Mouse (Mus musculus): ENCODE measurements around the gene Coq8b.

Coq8b gene

DNA sequence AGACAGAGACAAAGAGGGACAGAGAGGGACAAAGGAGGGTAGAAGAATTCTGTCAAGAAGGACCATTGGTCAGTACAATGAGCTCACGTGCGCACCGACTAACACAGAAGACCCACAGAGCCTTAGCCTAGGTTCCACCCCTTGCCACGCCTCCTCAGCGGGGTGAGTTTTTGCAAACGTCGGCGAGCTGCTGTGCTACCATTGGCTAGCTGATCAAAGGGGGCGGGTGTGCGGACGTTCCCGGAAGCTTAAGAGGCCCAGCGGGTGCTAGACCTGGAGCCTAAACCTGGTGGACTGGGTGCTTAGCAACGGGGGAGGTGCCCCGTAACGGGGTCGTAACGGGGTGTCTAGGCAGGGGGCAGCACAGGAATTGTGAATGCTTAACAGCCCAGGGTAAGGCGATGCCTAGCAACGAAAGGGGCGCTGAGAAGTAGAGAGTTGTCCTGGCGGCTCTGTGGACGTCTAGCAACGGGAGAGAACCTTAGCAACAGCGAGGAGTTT, at the start of gene Coq8b:
TSS of gene Coq8b (plus strand) at position 243 of the 501 bp plus-strand sequence.
- peak; percentile 91 to 92 for DNase-seq (ENCODE audit: low spot score in 2 of 2)

DNA sequence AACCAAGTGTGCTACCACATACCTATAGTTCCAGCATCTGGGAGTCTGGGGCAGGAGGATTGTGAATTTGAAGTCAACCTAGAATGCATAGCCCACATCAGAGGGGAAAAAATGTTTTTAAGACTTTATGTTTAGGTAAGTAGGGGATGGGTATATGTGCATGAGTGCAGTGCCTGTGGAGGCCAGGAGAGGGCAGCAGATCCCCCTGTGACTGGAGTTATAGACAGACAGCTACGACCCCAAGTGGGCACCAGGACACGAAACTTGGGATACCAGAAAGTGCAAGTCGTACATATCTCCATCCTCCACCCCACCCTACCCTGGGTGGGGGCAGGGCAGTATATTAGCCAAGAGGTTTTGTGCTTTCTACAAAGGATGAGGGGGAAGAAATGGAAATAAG, 47.9 kb upstream of the Coq8b start:
- no peak for DNase-seq (ENCODE audit: low spot score in 2 of 2)

DNA sequence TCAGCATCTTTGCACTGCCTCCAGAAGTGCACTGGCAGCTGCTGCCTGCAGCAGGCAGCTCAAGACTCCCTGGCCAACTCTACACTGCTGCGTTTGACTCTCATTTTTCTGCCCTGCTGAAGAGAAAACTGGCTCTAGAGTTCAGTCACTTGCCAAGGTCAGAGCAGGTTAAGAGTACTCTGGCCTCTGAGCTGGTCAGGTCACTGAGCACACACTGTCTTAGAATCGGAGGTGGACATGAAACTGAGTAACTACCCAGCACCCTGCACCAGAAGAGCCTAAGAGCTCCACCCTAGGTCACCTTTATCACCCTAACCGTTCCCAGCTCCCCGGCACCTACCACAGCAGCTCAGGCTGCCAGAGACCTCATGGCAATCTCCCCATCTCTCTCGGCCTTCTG, 46.8 kb upstream of the Coq8b start:
- no peak for DNase-seq (ENCODE audit: low spot score in 2 of 2)

DNA sequence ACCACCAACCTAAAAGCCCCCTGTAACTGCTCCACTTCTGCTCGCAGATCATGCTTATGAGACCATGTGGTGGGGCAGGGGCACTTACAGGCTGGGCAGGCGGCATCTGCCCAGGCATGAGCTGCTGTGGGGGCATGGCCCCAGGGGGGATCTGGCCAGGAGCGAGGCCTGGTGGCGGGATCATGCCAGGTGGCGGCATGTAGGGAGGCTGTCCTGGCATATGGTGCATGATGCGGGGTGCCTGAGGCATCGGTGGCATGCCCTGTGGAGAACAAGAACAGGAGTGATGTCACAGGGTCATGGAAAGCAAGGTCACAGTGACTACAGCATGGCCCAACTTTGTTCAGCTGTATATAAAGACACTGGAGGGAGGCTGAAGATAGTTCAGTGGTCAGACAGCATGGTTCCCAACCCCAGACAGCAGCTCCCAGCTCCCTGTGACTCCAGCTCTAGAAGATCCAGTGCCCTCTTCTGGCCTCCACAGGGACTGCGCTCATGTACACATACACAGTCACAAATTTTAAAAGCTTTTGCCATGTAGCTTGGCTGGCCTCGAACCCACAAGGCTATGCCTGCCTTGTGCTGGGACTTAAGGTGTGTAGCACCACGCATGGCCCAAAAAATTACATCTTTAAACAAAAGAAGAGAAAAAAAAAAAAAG, 43.4 kb upstream of the Coq8b start:
- no peak for DNase-seq (ENCODE audit: low spot score in 2 of 2)

DNA sequence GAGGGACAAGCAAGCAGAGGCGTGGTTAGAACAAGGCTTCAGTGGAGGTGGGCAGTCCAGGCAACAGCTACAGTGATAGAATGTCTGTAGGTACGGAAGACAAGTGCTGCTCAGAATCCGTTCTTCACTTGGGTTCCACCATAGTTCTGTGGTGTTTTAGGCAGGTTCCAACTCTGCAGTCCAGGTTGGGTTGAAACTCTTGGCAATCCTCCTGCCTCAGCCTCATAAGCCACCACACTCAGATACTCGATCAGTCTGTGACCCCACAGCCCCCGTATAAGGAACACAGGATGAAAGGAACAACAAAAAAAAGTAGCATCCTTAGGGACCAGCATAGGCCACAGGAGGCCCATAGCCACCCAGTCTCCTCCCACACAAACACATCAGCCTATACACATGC, 40.4 kb upstream of the Coq8b start:
- no peak for DNase-seq (ENCODE audit: low spot score in 2 of 2)

DNA sequence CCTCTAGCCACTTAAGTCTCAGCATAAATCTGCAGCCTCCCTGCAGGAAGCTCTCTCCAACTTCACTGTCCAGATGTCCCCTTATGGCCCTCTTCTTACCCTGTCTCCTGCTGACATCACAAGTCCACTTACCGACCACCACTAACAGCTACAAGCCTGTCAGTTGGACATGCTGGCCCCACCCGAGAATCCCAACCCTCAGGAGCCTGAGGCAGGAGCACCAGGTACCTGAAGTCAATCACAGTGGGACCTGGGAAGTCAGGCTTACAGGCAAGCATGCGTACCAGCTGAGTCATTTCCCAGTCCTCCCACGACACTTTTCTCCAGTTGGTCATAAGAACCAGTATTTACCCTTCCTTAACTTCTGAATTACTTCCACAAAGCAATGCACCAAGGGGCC, 39.1 kb upstream of the Coq8b start:
- DNase-seq (ENCODE audit: low spot score in 2 of 2): no peak

DNA sequence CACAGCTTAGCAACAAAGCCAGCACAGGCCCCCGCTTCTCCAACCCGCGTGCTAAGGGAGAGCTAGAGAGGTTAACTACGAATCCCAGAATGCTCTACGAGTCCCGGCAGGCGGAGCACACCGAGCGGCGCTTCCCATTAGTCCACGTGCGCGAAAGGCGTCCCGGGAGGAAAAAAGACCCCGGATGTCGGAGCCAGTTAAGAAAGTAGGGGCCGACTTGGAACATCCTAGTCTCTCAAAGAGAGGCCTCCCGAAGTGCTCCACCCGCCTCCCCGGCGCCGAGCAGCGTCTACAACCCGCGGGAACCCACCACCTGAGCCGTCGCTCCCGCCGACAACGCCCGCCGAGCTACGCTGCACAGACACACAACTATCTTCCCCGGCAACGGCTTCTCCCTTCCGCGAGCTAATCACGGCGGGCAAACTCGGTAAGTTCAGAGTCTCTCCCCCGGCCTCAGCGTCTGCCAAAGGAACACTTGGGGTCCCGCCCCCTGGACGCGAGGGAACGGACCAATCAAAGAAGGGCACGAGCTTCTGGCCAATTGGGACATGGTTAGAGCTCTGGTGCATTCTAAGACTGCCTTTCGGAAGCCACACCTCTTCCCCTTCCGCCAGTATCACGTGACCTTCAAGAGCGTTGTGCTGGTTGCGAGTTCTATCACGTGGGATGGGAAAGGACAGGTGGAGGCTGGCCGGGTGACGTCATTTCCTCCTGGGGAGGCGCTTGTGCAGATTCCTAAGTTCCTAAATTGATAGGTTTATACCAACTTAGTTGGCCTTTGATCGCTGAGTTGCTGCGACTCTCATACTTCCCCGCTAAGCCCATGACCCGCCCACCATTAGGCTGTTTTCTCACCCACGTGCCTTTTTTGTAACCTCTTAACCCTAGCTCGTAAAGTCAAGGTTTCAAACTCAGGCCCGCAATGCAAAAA, 36.9 kb upstream of the Coq8b start, which contains the start of the genes BC024978 and Snrpa:
TSS of gene BC024978 (plus strand) at position 101 of the 931 bp plus-strand sequence.
TSS of gene Snrpa (minus strand) at position 591 of the 931 bp plus-strand sequence.
- DNase-seq (ENCODE audit: low spot score in 2 of 2): peak; percentile 96 to 100

DNA sequence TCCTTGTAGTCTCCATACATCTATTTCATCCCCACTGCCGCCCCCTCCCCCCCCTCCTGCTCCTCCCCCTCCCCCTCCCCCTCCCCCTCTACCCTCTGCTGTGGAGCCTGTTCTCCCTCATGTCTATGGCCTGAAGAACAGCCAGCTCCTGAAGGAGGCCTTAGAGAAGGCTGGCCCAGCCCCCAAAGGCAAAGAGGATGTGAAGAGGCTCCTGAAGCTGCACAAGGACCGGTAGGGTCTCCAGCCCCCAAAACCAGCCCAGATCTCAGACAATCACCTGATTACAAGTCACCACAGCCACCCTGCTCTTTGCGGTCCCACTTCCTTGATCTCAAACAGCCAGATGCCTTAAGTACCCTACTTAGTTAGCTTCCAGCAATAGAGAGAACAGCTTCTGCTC, 35.7 kb upstream of the Coq8b start:
- DNase-seq (ENCODE audit: low spot score in 2 of 2): no peak

DNA sequence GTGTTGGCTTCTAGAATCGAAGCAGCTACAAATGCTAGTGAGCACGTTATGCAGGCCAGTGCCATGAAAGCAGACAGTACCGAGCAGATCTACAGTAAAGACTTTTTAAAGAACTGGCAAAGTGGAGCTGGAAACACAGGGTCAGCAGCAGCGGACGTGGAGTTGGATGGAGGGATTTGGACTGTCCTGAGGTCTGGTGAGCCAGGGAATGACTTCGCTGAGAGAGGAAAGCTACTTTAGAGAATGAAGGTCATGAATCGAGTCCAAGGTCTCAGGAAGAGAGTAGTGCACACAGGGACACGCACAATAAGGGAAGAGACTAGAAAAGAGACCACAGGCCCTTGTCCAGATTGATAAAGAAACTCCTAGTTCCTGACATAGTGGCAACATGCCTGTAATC, 35.2 kb upstream of the Coq8b start:
- DNase-seq (ENCODE audit: low spot score in 2 of 2): no peak

DNA sequence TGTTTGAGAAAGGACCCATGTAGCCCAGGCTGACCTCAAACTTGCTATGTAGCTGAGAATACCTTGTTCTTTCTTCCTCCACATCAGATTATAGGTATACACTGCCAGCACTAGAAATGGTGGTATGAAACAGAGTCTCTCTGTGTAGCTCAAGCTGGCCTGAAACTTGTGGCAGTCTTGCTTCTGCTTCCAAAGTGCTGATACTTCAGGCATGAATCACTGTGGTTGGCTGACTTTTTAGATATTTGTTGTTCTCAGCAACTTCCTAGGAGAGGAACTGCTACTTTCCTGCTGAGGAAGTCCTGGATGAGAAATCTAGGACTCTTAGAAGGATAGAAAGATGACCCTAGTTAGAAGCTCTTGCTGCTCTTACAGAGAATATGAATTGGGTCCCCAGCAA, 34.5 kb upstream of the Coq8b start:
- no peak for DNase-seq (ENCODE audit: low spot score in 2 of 2)

DNA sequence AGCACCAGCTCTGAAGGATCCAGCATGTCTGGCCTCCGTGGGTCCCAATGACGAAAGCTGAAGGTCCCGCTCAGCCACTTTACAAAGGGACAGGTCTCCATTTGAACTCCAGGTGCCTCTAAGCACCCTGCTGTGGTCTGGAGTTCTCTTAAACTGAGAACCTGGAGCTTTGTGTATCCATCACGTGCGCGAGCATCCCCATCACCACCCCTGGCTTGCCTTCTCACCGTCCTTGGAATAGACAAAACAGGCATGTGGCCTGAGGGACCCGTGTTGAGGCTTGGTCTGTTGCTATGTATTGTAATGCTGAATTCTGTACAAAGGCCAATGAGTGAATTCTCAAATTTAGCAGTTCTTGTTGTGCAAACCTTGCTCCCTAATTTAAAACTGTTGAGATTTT, 34.0 kb upstream of the Coq8b start:
- DNase-seq (ENCODE audit: low spot score in 2 of 2): no peak

DNA sequence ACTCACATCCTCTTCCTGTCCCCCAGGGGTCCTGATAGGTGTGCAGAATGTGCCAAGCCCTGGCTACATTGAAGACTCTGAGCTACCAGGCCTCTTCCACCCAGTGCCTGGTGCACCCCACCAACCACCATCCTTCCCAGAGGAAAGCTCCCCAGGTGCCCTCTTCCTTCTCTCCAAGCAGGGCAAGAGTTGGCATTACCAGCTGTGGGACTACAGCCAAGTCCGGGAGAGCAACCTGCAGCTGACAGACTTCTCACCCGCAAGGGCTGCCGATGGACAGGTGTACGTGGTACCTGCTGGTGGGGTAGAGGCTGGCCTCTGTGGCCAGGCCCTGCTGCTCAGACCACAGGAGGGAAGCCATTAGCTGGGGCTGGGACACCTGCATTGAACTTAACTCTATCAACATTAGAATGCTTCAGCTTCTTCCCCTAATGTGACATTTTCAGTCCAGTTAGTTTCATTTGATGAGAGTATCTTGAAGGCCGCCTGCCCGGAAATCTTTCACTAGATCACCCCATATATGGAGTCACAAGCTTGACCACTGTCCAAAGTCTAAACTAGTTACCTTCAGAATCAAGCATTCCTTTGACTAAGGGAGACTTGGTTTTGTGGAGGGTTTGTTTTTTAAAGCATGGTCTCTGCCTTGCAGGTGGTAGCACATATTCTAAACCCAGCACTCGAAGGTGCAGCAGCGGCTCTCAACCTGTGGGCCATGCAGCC, 28.9 kb upstream of the Coq8b start:
- DNase-seq (ENCODE audit: low spot score in 2 of 2): no peak

DNA sequence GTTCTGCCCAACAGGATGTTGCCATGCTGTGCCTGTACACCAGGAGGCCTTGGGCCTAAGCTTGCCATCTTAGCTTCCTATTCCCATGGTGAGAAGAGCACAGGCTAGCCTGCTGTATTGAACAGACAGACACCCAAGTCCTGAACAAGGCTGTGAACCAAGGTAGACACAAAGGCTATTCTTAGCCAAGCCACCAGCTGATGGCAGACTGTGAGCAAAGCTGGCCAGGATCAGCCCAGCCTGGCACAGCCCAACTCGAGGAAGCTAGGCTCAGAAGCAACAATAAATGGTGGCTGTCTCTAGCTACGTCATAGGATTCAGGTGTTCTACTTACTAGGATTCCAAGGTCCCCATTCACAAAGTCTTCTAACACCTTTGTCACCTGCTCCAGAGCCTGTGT, 20.2 kb upstream of the Coq8b start:
- DNase-seq (ENCODE audit: low spot score in 2 of 2): no peak

DNA sequence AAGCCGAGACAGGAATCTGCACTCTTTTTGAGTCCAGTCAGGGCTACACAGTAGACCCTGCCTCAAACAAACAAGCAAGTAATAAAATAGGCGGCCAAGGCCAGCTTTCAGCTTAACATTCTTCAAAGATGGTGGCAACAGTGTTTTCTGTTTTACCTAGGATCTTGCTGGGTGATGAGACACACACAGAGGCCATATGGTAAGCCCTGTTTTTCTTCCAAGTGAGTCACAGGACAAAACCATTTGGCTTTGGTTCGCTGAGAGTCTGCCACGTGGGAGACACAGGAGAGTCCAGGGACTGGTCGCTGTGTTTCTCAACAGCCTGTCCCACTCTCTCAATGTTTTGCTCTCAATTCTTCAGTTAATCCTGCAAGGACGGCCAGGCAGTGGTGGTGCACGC, 14.2 kb upstream of the Coq8b start:
- no peak for DNase-seq (ENCODE audit: low spot score in 2 of 2)

DNA sequence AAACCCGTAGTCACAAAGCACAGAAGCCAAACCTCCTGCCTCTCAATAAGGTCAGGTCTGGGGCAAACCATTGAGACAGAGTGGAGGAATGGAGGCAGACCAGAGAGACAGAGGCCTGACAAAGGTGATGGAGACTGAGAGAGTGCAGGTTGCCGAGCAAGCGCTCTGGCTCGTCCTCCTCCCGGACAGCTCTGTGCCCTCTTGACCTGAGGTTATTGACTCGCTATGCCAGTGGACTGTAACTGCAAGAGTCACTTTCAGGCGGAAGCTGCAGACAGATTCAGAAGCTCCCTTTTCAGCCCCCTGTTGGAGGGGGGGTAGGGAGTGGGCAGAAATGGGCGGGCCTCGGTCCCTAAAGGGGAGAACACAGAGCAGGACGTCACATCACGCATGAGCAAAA, 12.9 kb upstream of the Coq8b start:
- no peak for DNase-seq (ENCODE audit: low spot score in 2 of 2)

DNA sequence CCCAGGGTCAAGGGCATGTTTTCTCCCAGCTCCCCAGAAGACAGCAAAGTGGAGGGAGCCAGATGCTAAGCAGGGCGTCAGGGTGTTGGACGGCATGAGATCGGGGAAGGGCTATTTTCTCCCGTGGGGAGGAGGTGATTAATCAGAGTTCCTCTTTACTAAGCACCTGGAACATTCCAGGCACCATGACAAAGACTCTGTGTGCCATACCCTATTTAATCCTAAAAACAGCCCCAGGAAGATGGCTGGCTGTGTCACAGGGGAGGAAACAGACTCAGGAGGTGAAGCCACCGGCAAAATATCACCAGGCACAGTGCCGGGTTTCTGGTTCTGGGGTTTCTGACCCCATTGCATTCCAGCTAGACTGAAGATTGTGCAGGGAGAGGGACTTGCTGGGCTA, 10.9 kb upstream of the Coq8b start:
- no peak for DNase-seq (ENCODE audit: low spot score in 2 of 2)

DNA sequence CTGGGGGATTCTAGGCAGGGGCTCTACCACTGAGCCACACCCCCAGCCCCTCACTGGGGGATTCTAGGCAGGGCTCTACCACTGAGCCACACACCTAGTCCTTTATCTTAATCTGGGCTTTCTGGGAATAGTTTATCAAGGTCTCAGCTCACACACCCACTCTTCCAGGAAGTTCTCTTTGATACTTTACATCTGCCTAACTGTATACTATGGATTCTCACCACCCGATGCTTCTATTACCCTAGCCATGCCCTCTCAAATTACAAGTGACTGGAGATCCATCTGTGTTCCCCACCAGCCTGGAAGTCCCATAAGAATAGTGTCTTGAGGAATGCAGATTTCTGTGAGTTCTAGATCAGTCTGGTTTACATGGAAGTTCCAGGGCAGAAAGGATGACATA, 10.3 kb upstream of the Coq8b start:
- no peak for DNase-seq (ENCODE audit: low spot score in 2 of 2)

DNA sequence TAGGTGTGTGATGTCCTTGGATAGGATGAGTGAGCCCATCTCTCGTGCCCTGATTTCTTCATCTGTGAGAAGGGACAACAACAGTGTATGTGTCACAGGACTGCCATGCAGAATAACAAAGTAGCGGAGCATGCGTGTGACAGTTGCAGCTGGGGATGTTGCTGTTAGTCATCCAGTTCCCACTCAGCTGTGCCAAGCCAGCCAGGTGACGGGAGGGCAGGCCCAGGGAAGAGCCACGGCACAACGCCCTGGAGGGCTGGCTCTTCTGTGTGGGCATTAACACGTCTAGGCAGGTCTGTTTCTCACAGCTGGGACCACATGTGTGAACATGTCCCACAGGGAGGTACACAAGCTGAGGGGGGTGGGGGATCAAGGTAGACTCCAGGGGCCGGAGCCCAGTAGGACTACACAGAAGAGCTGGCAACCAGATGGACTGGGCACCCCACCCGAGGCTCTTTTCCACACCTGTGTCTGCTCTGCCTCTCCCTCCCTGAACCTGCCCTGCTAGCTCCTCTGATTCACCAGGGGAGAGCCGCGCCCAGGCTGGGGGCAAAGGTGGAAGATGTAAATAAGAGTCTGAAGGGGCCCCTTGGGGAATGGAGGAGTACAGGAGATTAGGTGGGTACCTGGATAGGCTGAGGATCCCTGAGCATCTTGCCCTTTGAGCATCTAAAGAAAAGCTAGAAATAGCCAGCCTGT, 7.8 kb upstream of the Coq8b start:
- DNase-seq (ENCODE audit: low spot score in 2 of 2): peak in 1 of 2 experiments; percentile 31

DNA sequence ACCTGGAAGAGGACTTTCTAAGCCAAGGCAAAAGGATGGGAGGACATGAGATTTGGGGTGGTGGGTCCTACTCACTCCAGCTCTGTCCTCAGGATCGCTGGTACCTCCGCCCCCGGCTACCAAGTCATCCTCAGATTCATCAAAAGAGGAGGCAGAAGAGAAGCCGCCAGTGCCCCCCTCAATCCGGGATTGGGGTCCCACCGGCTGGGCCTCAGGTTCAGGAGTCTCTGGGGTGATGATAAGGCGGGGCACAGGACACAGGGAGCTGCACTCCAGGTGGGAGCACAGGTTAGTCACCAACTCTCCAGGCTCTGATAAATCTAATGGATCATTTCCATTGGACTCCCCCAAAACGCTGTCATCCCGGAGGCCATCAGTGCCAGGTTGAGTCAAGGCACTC, 5.5 kb upstream of the Coq8b start:
- no peak for DNase-seq (ENCODE audit: low spot score in 2 of 2)

DNA sequence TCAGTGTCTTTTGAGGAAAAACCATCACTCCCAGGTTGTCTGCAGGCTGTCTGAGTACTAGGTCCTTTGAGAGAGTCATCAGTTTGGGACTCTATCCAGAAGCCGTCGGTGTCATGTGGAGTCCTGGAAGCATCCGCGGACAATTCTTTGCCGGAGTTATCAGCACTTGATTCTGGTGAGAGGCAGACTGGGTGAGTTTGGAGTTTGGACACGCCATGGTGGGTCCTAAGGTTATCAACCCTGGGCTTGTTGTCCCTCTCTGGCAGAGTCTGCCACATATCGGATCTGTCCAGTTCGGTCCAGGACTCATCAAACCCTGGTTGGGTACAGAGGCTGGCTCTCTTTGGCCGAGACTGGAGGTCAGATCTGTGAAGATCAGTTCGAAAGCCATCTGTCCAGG, 5.1 kb upstream of the Coq8b start:
- DNase-seq (ENCODE audit: low spot score in 2 of 2): no peak

DNA sequence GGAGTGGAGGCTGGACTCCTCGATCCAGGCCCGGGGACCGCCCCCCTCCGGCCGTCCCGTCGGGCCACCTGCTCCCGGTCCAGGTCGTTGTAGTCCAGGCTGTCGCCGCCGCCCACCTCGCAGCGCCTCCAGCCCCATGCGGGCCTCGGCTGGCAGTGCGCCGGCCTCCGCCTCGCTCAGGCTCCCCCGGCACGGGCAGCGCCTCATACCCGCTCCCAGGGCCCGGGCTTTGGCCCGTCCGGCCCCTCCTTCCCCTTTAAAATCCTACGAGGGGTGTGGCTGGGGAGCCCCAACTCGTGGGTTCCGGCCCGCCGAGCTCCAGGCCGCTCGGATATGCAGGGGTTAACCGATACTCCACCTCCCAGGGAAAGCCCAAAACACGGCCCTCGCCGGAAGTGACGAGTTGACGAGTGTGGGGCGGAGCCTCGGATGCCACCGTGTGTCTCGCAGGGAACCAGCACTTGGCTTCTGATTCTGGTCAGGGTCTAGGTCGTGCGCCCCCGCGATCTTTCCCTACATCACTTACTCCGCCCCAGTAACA, 4.5 kb upstream of the Coq8b start, which contains the start of gene Itpkc:
TSS of gene Itpkc (minus strand) at position 381 of the 541 bp plus-strand sequence.
- DNase-seq (ENCODE audit: low spot score in 2 of 2): peak; percentile 84 to 91

Measured in frontal cortex, postnatal 10 days (tissue).